8 mouse cellular contexts compared by ENCODE assay signal in the genomic region with DNA sequence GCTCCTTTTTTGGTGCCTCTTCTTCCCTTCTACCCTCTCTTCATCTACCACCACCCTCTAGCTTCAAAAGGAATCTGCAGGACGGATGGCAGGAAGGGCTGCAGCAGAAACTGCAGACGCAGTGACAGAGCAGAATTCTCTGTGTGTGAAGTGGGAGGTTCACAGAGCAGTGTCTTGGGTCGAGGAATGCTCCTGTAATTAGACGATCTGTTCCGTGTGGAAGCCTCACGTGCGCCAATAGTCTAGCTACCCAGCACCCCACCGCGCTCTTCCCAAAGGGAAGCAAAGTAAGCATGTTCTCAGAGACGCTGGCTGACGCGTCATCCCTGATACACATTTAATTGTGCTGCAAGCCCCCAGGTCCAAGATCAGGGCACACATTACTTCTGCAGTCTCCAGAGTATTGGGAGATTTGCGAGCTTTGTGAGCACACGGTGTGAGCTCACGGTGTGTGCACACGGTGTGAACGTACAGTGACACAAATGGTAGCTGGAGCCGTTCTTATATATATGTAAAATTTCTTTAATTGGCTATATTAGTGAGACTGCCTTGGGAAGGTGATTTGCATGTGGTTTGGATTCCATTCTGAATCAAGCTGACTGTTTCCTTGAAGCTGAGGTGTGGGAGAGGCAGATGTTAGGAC. TPM values are rescaled to one million over a fixed set of nuclear protein-coding genes. Genes with fewer than 3 reads are reported as not detected.
DNase-seq lines count a peak whose midpoint lies in the region; ATAC-seq and TF ChIP-seq lines count a peak whose summit lies in the region.

No protein-coding gene starts in this region.

- no peaks in the 10 kb centered on the region for H3K9me3 ChIP-seq in limb, embryonic 12.5 days
- H3K9me3 ChIP-seq in stomach, postnatal 0 days (ENCODE audit: control insufficient read depth, low read length), result no peaks in the 10 kb centered on the region

- 61% methylated on average over 18 of the region's 18 CpGs for WGBS in spleen, adult 2 months
- WGBS in limb, embryonic 12.5 days, result 71% methylated on average over 18 of the region's 18 CpGs
- WGBS in stomach, postnatal 0 days, result 72% methylated on average over 18 of the region's 18 CpGs

- ATAC-seq in limb, embryonic 12.5 days (ENCODE audit: insufficient number of reproducible peaks, insufficient read depth, low FRiP score, low TSS enrichment, low read depth), result no peak
- ATAC-seq in stomach, postnatal 0 days (ENCODE audit: low FRiP score, low TSS enrichment), result no peak
- no peak for ATAC-seq in monocyte, adult 5-6 weeks (replicated peaks; ENCODE audit: insufficient number of reproducible peaks, low FRiP score, low TSS enrichment, poor library complexity, severe bottlenecking)

- no peak for TF ChIP-seq POLR2A in spleen, adult 2 months (IDR thresholded peaks at IDR 0.05; ENCODE audit: low read depth, low read length)

- no peak overlapping the region for H3K9ac ChIP-seq in limb, embryonic 12.5 days (replicated peaks)
- H3K9ac ChIP-seq in stomach, postnatal 0 days (ENCODE audit: low read length), result no peak overlapping the region

- DNase-seq in heart, adult 11 months, result peak; percentile 93
- DNase-seq in heart, postnatal 36 days, result no peak
- no peak for DNase-seq in spleen, adult 2 months (ENCODE audit: low read depth in 1 of 2, low spot score in 2 of 2)
- no peak for DNase-seq in spleen, adult 12 weeks (ENCODE audit: low spot score)
- no peak for DNase-seq in stomach, postnatal 0 days (ENCODE audit: low spot score)
- DNase-seq in urinary bladder, postnatal 25 days (ENCODE audit: low spot score), result no peak

- no peaks in the 10 kb centered on the region for H3K27me3 ChIP-seq in spleen, adult 2 months (ENCODE audit: control insufficient read depth, insufficient read depth, low read length)
- H3K27me3 ChIP-seq in limb, embryonic 12.5 days, result no peaks in the 10 kb centered on the region
- no peaks in the 10 kb centered on the region for H3K27me3 ChIP-seq in stomach, postnatal 0 days (ENCODE audit: control insufficient read depth, insufficient read depth, low read length)

- H3K4me1 ChIP-seq in spleen, adult 2 months (ENCODE audit: control insufficient read depth, insufficient read depth, insufficient read length), result peaks cover 32% of the 10 kb centered on the region
- H3K4me1 ChIP-seq in limb, embryonic 12.5 days (replicated peaks), result peaks cover 29% of the 10 kb centered on the region
- peaks cover 9% of the 10 kb centered on the region; the same call in 1 of the 2 replicates for H3K4me1 ChIP-seq in stomach, postnatal 0 days (replicated peaks; ENCODE audit: control insufficient read depth, insufficient read depth)

- TF ChIP-seq EP300 in stomach, postnatal 0 days (optimal IDR thresholded peaks at IDR 0.05), result no peak

- H3K4me3 ChIP-seq in spleen, adult 2 months (ENCODE audit: extremely low read depth, insufficient read depth, insufficient read length), result no peak overlapping the region
- H3K4me3 ChIP-seq in limb, embryonic 12.5 days (replicated peaks), result no peak overlapping the region
- H3K4me3 ChIP-seq in stomach, postnatal 0 days (ENCODE audit: low read depth, low read length), result no peak overlapping the region

- peaks cover 9% of the 10 kb centered on the region for H3K36me3 ChIP-seq in spleen, adult 2 months (ENCODE audit: control insufficient read depth, insufficient read depth, low read length)
- H3K36me3 ChIP-seq in limb, embryonic 12.5 days, result peaks cover 46% of the 10 kb centered on the region
- 0 out of 2 replicates have a peak, but pooled peaks cover 5% of the 10 kb centered on the region for H3K36me3 ChIP-seq in stomach, postnatal 0 days (ENCODE audit: control insufficient read depth, insufficient read depth, low read length)

- H3K4me2 ChIP-seq in limb, embryonic 12.5 days, result no peak overlapping the region
- no peak overlapping the region for H3K4me2 ChIP-seq in stomach, postnatal 0 days (replicated peaks; ENCODE audit: low read depth)

- H3K27ac ChIP-seq in spleen, adult 2 months (ENCODE audit: insufficient read depth, low read length), result peak overlapping the region; percentile 45; the same call in 1 of the 2 replicates
- H3K27ac ChIP-seq in limb, embryonic 12.5 days, result peak overlapping the region; percentile 60
- H3K27ac ChIP-seq in stomach, postnatal 0 days (replicated peaks), result peak overlapping the region; percentile 72

- intact Hi-C loops in heart, postnatal 36 days (cut with DNase I), result no loop called here

- no peak for TF ChIP-seq CTCF in spleen, adult 2 months (IDR thresholded peaks at IDR 0.05; ENCODE audit: extremely low read depth, insufficient read depth, insufficient read length, insufficient replicate concordance)
- TF ChIP-seq CTCF in stomach, postnatal 0 days (IDR thresholded peaks at IDR 0.05; ENCODE audit: low read depth), result no peak

RNA-seq across cellular contexts. Expression of a gene that starts 35.0 kb away (rescaled TPM):
- total RNA-seq in heart, postnatal 36 days (2021), result under 1 TPM in 1 of 2 experiments, not detected in 1; 0.51 TPM
- polyA plus RNA-seq in spleen, adult 2 months (2012; rRNA removed), result 0.19 and 0.54 TPM in 2 replicates
- polyA plus RNA-seq in limb, embryonic 12.5 days (2016; fragmentation: Nextera tagmentation; extraction: Ambion mirVana), result 3.2 and 4.6 TPM in 2 replicates
- 5.3 and 6.5 TPM in 2 replicates for polyA plus RNA-seq in stomach, postnatal 0 days (2015; fragmentation: Nextera tagmentation; extraction: Ambion mirVana)
- total RNA-seq in monocyte, adult 5-6 weeks (2017), result not detected in 3 replicates

RNA-seq across cellular contexts. Expression of a gene that starts 35.5 kb away (rescaled TPM):
- total RNA-seq in heart, postnatal 36 days (2021), result under 1 TPM in 1 of 2 experiments, not detected in 1; 0.16 TPM
- 0.02 TPM in 1 of 2 replicates, not detected in the other for polyA plus RNA-seq in spleen, adult 2 months (2012; rRNA removed)
- 0.24 and 0.58 TPM in 2 replicates for polyA plus RNA-seq in limb, embryonic 12.5 days (2016; fragmentation: Nextera tagmentation; extraction: Ambion mirVana)
- 0.11 and 0.19 TPM in 2 replicates for polyA plus RNA-seq in stomach, postnatal 0 days (2015; fragmentation: Nextera tagmentation; extraction: Ambion mirVana)
- total RNA-seq in monocyte, adult 5-6 weeks (2017), result not detected in 3 replicates

RNA-seq across cellular contexts. Expression of a gene that starts 46.6 kb away (rescaled TPM):
- total RNA-seq in heart, postnatal 36 days (2021), result 10 to 100 TPM; 81.4 to 89.2 TPM
- 76.2 and 87.6 TPM in 2 replicates for polyA plus RNA-seq in spleen, adult 2 months (2012; rRNA removed)
- polyA plus RNA-seq in limb, embryonic 12.5 days (2016; fragmentation: Nextera tagmentation; extraction: Ambion mirVana), result 73.8 and 81.6 TPM in 2 replicates
- 71.4 and 84.2 TPM in 2 replicates for polyA plus RNA-seq in stomach, postnatal 0 days (2015; fragmentation: Nextera tagmentation; extraction: Ambion mirVana)
- total RNA-seq in monocyte, adult 5-6 weeks (2017), result 66.9 to 107 TPM (median 85.9 TPM) in 3 replicates
